Mouse (Mus musculus) thymus, postnatal 0 days (tissue): Measurements from ENCODE around the gene Lamc2. TPM values are rescaled to one million over a fixed set of nuclear protein-coding genes. Genes with fewer than 3 reads are reported as not detected.
A peak's percentile ranks its signal among the peaks of the same experiment; 100 is the strongest.
"Not testable (repeated sequence)": the region's sequence is repeated elsewhere in the genome, so short reads cannot be mapped to it uniquely, and the experiment has no call there.

Source experiments
- DNase-seq: peaks from one replicate; pipeline ENCODE4 v3.0.0-alpha.2; 2015; ENCODE audit warnings: low spot score
- polyA plus RNA-seq: library from polyadenylated mRNA; unstranded; fragments of >200 nt; fragmentation: Nextera tagmentation; extraction: Ambion mirVana; gene quantifications from 2 replicates; pipeline ENCODE4 v1.2.1, GENCODE M21; 2015

Lamc2 gene
- polyA plus RNA-seq, 1 experiment from 2014 or later, result 14.7 TPM

GRCm38 (mm10) chr1:153097017-153097675 is 89.1 kb downstream of the Lamc2 start:
- DNase-seq, result no peak

- DNase-seq, result no peak
Measured at GRCm38 (mm10) chr1:153095826-153096727, 90.2 kb downstream of the Lamc2 start.

GRCm38 (mm10) chr1:153095328-153095727 is 90.9 kb downstream of the Lamc2 start:
- no peak for DNase-seq

DNA sequence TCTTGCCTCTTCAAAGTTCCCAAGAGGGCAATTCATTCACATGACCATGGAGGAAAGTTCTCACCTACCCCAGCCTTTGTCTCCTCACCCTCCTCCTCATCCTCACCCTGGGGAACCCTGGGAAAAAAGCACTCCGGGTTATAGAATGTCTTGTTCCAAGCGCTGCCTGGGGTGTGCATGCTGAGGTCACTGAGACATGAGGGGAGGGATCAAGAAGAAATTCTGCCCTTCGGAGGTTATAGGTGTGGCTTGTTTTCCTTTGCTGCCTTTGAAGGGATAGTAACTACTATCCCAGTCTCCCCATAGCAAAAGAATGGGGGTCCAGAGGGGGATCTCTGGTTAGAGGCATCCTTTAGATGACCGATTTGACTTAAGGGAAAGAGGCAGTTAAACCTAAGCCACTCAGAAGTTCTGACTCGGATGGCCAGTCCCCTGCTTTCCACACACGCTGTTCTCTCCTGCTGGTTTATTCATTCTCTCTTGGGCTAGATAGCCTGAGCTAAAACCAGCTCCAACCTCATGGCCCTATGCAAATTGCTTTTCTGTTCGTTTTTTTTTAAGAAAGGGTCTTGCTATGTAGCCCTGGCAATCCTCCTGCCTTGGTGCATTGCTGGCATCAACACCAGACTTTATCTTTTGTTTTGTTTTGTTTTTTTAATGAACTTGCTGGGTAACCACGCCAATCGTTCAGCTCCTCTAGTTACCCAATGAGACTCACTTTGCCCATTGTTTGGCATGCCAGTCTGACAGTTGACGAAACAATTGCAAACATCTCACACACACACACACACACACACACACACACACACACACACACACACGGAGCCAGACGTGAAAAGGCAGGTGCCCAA is 91.8 kb downstream of the Lamc2 start:
- DNase-seq, result no peak

- DNase-seq, result no peak
Measured at GRCm38 (mm10) chr1:153093581-153093980, 92.7 kb downstream of the Lamc2 start.

DNA sequence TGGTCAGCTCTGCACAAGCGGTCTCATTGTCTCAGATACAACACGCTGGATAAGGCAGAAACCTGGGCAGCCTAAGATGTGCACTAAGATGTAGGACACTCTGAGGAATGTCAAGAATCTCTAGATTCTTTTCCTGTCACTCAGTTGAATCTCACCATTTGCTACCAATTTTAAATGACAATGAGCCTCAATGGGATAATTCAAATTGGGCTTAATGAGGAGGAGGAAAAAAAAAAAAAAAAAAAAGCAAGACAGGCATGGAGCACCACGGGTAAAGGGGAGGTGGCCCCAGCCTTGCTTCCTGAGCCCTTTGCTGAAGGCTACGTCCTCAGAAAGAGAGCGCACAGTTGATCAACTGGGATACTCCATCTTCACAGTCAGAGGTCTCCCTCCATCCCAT is 93.1 kb downstream of the Lamc2 start:
- no peak for DNase-seq

DNA sequence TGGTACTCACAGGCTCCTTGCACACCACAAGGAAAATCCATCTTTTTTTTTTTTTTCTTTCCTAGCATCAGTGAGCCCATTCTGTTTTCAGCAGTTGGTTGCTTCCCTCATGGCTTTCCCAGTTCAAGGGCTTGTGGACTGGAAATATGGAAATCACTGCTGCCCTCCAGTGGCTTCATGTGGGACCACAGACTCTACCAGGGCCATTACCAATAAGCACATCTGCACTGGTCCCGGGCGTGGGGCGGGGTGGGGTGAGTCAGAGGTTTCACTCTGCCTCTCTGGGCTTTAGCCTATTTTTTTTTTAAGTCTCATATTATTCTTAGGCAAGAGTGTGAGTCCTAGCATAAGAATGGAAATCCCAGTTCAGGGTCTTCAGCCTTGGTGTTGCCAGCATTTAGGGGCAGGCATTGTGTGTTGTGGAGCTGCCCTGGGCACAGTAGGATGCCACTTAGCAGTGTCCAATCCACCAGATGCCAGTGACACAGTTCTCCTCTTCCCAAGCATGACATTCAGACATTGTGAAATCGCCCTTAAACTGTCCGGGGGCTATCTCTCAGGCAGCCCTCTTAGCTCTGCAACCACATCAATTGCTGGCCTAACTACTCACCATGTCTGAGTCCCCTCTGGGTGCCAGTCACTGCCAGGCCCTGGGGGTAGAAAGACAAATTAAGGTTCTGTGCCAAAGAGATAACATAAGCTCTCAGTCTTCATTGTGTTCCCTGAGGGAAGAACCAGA is 93.8 kb downstream of the Lamc2 start:
- peak; percentile 60 for DNase-seq

GRCm38 (mm10) chr1:153091438-153092236 is 94.6 kb downstream of the Lamc2 start:
- DNase-seq, result no peak

GRCm38 (mm10) chr1:153090807-153091206 is 95.4 kb downstream of the Lamc2 start:
- DNase-seq, result no peak

DNA sequence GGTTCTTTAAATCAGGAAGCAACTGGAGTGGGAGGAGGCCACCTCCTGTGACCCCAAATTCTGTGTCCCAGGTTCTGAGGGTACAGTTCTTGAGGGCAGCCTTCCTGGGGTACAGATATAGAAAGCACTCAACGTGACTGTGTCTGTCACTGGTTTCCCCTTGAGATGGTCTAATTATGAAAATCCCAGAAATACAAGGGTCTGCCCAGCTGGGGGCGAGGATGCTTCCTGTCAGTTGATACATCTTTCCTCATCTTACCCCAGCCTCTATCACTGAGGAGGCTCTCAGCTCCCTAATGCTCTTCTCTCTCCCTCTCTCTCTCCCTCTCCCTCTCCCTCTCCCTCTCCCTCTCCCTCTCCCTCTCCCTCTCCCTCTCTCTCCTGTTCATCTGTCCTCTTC is 96.2 kb downstream of the Lamc2 start:
- DNase-seq, result no peak

GRCm38 (mm10) chr1:153087771-153088170 is 98.5 kb downstream of the Lamc2 start:
- DNase-seq, result no peak

GRCm38 (mm10) chr1:153085198-153085597 is 101.0 kb downstream of the Lamc2 start:
- peak; percentile 51 for DNase-seq

DNA sequence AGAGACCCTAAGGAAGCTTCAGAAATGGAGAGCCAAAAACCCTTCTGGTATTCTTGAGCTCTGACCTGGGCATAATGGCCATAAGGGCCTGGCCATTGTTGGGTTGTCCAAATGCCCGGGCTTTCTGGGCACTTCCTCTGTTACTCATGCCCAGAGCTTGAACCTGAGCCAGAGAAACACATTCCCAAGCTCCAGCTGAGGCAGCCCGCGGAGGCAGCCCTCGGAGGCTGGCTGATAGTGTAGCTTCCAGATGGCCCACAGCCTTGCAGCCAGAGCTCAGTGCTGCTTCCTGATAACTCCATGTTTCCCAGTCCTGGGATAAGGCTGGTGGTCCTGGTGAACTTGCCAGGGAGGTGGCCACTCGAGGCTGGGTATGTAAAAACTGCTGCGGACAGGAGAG is 102.1 kb downstream of the Lamc2 start:
- DNase-seq, result no peak

DNA sequence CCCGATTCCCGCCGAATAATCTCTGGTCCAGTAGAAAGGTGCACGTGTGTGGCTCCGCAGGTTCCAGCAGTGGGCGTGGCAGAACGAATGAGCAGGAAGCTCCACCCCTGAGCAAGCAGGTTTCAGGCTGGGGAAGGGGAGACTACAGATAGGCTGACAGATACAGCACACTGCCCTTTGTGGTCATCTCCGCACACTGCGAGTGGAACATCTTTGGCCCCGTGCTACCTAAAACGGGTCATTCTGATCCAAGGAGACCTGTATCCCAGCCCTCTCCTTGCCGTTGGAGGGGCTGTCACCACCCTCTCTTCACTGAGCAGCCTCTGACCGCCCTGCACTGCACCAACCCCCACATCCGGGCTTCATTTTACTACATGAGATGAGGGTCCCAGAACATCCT is 103.0 kb downstream of the Lamc2 start:
- DNase-seq, result not testable (repeated sequence)

- no peak for DNase-seq
Measured at GRCm38 (mm10) chr1:153075955-153076354, 110.3 kb downstream of the Lamc2 start.

DNA sequence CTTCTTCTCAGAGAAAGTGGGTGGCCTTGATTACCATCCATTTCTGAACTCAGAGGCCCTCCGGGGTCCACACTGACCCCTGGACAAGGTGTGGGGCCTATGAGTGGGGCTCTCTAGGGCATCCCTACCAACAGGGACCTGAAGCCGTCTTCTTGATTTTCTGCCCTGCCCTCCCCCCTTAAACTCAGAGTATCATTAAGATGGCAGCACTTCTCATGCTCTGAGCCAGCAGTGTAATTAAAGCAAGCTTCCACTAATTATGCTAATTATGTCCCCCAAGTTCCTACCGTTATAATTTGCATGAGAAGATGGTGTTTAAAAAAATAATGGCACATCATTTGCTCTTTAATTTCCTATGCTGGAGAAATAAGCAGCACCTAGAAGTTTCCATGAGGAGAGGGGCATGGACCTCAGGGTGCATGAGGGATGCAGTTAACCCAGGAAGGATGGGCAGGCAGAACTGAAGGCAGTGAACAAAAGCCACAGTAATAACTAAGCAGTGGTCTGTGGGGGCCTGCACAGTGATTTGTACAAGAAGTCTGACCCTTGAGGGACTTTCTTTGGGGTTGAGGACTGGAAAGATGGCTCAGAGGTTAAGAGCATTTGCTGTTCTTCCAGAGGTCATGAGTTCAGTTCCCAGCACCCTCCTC is 111.0 kb downstream of the Lamc2 start:
- DNase-seq, result no peak

DNA sequence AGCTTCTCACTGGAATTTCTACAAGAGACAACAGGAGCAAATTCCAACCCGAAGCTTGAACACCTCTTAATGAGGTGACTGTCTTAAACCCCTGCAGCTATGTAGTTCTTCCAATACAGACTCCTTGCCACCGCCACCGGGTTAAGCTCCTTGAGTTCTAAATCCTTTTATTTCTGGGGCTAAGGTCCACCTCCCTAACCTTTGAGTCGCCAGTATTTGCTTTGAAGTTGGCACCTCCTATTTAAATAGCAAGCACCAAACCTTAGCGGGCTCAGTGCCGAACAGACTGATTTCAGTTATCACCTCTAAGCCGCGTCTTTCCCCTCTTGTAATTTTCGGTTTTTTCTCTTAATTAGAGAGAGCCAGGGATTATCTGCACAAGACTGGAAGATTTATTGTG is 112.8 kb downstream of the Lamc2 start:
- DNase-seq, result no peak
